Mouse (Mus musculus) thymus, adult 2 months (tissue): ENCODE data around the gene Lhx3. TPM values are rescaled to one million over a fixed set of nuclear protein-coding genes. Genes with fewer than 3 reads are reported as not detected.

ENCODE experiments used
- DNase-seq: peaks from one replicate; pipeline ENCODE4 v3.0.0; 2021
- H3K27ac ChIP-seq: fragments of 200-500 bp; 2 replicates; pipeline ENCODE4 v1.5.1; 2012; ENCODE audit warnings: low read length, control low read depth; ENCODE audit not compliant: control insufficient read depth, insufficient read depth
- H3K27me3 ChIP-seq: fragments of 200-500 bp; 2 replicates; pipeline ENCODE4 v1.6.1; 2012; ENCODE audit warnings: mild to moderate bottlenecking, low read length, moderate library complexity, mixed read lengths; ENCODE audit not compliant: control insufficient read depth, insufficient read depth
- H3K36me3 ChIP-seq: fragments of 200-500 bp; 2 replicates; pipeline ENCODE4 v1.6.1; 2012; ENCODE audit warnings: mild to moderate bottlenecking, low read length, moderate library complexity; ENCODE audit not compliant: control insufficient read depth, insufficient read depth
- H3K4me1 ChIP-seq: fragments of 200-500 bp; replicated peaks from 2 replicates; pipeline ENCODE4 v1.6.1; 2012; ENCODE audit warnings: low read length; ENCODE audit not compliant: control insufficient read depth, insufficient read depth
- H3K4me3 ChIP-seq: fragments of 200-500 bp; 2 replicates; pipeline ENCODE4 v1.5.1; 2012; ENCODE audit warnings: mild to moderate bottlenecking, low read length, control low read depth, moderate library complexity; ENCODE audit not compliant: control insufficient read depth, insufficient read depth
- CTCF ChIP-seq: fragments of 200-500 bp; IDR thresholded peaks from 2 replicates; pipeline ENCODE4 v1.5.1; 2012; ENCODE audit warnings: mild to moderate bottlenecking, control low read depth, low read length, moderate library complexity, borderline replicate concordance; ENCODE audit not compliant: control insufficient read depth, poor library complexity, insufficient read depth; ENCODE audit errors: extremely low read depth
- POLR2A ChIP-seq: fragments of 200-500 bp; IDR thresholded peaks from 2 replicates; pipeline ENCODE4 v1.6.1; 2012; ENCODE audit warnings: mild to moderate bottlenecking, low read length, control low read depth, moderate library complexity; ENCODE audit not compliant: control insufficient read depth, poor library complexity, insufficient read depth; ENCODE audit errors: extremely low read depth
- WGBS: fragments of 180-500 bp; shearing (Covaris S2); methylation state at CpG from one replicate; pipeline ENCODE4 v1.1.7; 2018; 5-methylcytosine and 5-hydroxymethylcytosine counted together
- polyA plus RNA-seq: library from polyadenylated mRNA; depleted of rRNA; stranded (reverse); fragments of >200 nt; gene quantifications from 2 replicates; pipeline ENCODE4 v1.2.3, GENCODE M21; 2012

Gene Lhx3
- polyA plus RNA-seq, 1 experiment: 0.19 TPM

DNA sequence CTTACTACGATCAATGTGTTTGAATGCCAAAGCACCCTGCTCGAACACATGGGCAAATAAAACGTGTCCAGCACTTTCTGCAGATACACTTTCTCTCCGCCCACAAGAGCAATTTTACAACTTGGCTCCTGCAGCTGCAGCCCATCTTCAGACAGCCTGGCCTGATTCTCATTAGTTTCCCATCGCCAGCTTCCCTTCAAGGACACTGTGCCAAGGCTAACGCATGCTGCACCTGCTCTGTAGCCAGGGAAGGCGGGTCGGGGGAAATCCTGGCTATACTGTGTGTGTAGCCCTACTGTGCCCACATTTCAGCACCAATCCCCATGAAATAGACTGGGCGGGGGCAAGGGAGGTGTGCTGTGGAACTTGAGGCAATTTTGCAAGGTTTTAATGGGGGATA, 32.2 kb upstream of the Lhx3 start:
- Histone ChIP-seq H3K27me3 (no peaks in the 10 kb centered on the region), H3K4me1 (peaks cover 5% of the 10 kb centered on the region), H3K36me3 (no peaks in the 10 kb centered on the region), H3K4me3 (no peak overlapping the region), H3K27ac (no peak overlapping the region)
- DNase-seq: no peak
- WGBS: 79% methylated on average over 9 of the region's 9 CpGs
- TF ChIP-seq POLR2A (no peak), CTCF (no peak)

GRCm38 (mm10) chr2:26237290-26237782, 29.2 kb upstream of the Lhx3 start, which contains the start of gene Qsox2:
Qsox2 (minus strand) TSS chr2:26237525.
- H3K27ac ChIP-seq: no peak within 1 kb of the TSS
- 1% methylated on average over 36 of the region's 36 CpGs for WGBS
- H3K27me3 ChIP-seq: no peaks in the 10 kb centered on the region
- H3K4me1 ChIP-seq: peaks cover 28% of the 10 kb centered on the region
- TF ChIP-seq POLR2A: peak; percentile 57; the same call in 1 of the 2 replicates
- no peak for TF ChIP-seq CTCF
- DNase-seq: peak; percentile 84
- no peaks in the 10 kb centered on the region for H3K36me3 ChIP-seq
- peak within 1 kb of the TSS; percentile 78 for H3K4me3 ChIP-seq

DNA sequence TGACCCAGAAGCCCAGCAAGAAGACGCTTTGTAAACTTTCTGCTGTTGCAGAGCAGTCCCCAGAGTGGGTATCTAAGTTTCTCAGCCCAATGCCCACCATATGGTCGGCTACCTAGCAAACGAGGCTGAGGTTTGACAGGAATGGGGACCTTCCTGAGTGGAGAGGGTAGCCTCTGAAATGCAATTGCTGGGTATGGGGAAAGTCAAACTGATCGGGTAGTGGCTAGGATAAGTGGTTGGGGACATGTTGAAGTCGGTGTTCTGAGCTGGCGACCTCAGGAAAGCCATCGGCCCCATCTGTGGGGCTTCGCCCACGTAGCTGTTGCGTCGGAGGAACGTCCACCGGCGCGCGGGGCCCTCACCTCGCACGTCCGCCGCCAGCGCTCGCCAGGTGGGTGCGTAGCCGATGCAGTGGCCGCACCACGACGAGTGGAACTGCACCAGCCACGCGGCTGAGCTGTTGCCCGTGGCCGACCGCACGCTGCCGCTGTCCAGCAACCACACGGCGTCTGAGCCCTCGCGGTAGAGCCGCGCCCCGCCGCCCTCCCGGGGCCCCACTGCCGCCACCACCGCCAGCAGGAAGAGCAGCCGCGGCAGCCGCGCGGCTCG, 28.7 kb upstream of the Lhx3 start:
- H3K4me1 ChIP-seq: peaks cover 33% of the 10 kb centered on the region
- no peak for DNase-seq
- no peak overlapping the region for H3K27ac ChIP-seq
- TF ChIP-seq POLR2A (no peak), CTCF (no peak)
- H3K27me3 ChIP-seq: no peaks in the 10 kb centered on the region
- H3K36me3 ChIP-seq: no peaks in the 10 kb centered on the region
- H3K4me3 ChIP-seq: peak overlapping the region; percentile 78
- 1% methylated on average over 51 of the region's 51 CpGs for WGBS

- TF ChIP-seq POLR2A (no peak), CTCF (no peak)
- Histone ChIP-seq H3K36me3 (no peaks in the 10 kb centered on the region), H3K4me3 (no peak overlapping the region), H3K27me3 (no peaks in the 10 kb centered on the region), H3K27ac (peak overlapping the region; percentile 64; the same call in 1 of the 2 replicates), H3K4me1 (peaks cover 41% of the 10 kb centered on the region)
- peak; percentile 11 for DNase-seq
- 48% methylated on average over 2 of the region's 2 CpGs for WGBS
These were observed 26.7 kb upstream of the Lhx3 start for GRCm38 (mm10) chr2:26234771-26235170.

- Histone ChIP-seq H3K36me3 (no peaks in the 10 kb centered on the region), H3K4me1 (peaks cover 41% of the 10 kb centered on the region), H3K4me3 (no peak overlapping the region), H3K27me3 (no peaks in the 10 kb centered on the region), H3K27ac (peak overlapping the region; percentile 64)
- DNase-seq: no peak
- no peak for TF ChIP-seq POLR2A
- TF ChIP-seq CTCF: no peak
- 13% methylated on average over 5 of the region's 5 CpGs for WGBS
These were observed 26.2 kb upstream of the Lhx3 start for GRCm38 (mm10) chr2:26234253-26234652.

GRCm38 (mm10) chr2:26231366-26231765, 23.3 kb upstream of the Lhx3 start:
- 65% methylated on average over 3 of the region's 3 CpGs for WGBS
- Histone ChIP-seq H3K36me3 (no peaks in the 10 kb centered on the region), H3K27ac (no peak overlapping the region), H3K27me3 (no peaks in the 10 kb centered on the region), H3K4me3 (no peak overlapping the region), H3K4me1 (peaks cover 36% of the 10 kb centered on the region)
- TF ChIP-seq CTCF (no peak), POLR2A (no peak)
- no peak for DNase-seq

DNA sequence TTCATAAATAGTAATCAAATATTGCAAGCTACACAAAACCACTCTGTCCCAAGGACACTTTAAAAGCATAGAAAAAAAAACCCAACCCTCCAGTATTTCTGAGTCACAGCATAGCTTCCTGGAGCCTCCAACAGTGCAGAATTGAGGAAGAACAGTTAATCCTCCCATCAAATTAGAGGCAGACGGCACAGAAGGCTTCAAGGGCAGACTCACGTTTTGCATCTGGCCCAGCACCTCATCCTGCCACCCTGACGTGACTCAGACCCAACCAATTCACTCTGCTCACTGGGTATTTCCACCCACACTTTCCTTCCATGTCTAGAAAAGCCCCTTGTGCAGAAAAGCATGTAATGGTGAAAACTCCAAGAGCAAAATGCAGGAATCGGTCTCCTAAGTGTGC, 22.2 kb upstream of the Lhx3 start:
- no peaks in the 10 kb centered on the region for H3K36me3 ChIP-seq
- no peak overlapping the region for H3K27ac ChIP-seq
- no peak for DNase-seq
- 49% methylated on average over 4 of the region's 4 CpGs for WGBS
- no peaks in the 10 kb centered on the region for H3K27me3 ChIP-seq
- H3K4me3 ChIP-seq: no peak overlapping the region
- no peak for TF ChIP-seq CTCF
- TF ChIP-seq POLR2A: no peak
- H3K4me1 ChIP-seq: peaks cover 43% of the 10 kb centered on the region
